ENCODE assay signal across 21 mouse cellular contexts in genomic region chr7:130894931-130895617, GRCm38 (mm10). TPM values are rescaled to one million over a fixed set of nuclear protein-coding genes. Genes with fewer than 3 reads are reported as not detected.
A peak's percentile ranks its signal among the peaks of the same experiment; 100 is the strongest.
DNase-seq lines count a peak whose midpoint lies in the region; ATAC-seq and TF ChIP-seq lines count a peak whose summit lies in the region.
"Had no signal": no experiment of that assay in that cellular context is flagged by ENCODE, and none has a peak within 500 bp of the region (broad histone marks: within the 10 kb centered on the region; RNA-seq: fewer than 3 reads in every experiment).

No protein-coding gene starts in this region.

- dilution Hi-C loops in CH12.LX (cut with MboI; ENCODE audit: extremely low pct_ligation_motif_present, extremely low pct_unique_long_range_greater_than_20kb, low sequenced_read_pairs), result no loop called here

- H3K9me3 ChIP-seq in CH12.LX (replicated peaks; ENCODE audit: low read length), result no peaks in the 10 kb centered on the region
- H3K9me3 ChIP-seq in forebrain, embryonic 12.5 days, result no peaks in the 10 kb centered on the region
- H3K9me3 ChIP-seq: forebrain, embryonic 13.5 days; midbrain, embryonic 10.5 days; neural tube, embryonic 13.5 days had no signal

- peaks cover 0 to 26% of the 10 kb centered on the region in 2 experiments; a peak in 2 of 4 replicates for H3K4me1 ChIP-seq in CH12.LX (ENCODE audit: control insufficient read depth in 1 of 2, insufficient read depth in 2 of 2)
- no peaks in the 10 kb centered on the region for H3K4me1 ChIP-seq in forebrain, embryonic 12.5 days
- H3K4me1 ChIP-seq: forebrain, embryonic 13.5 days; neural tube, embryonic 13.5 days had no signal

- 48% methylated on average over 9 of the region's 9 CpGs for WGBS in forebrain, embryonic 12.5 days

- ATAC-seq in cerebellum, adult (ENCODE audit: insufficient number of reproducible peaks, low FRiP score, low TSS enrichment), result no peak
- ATAC-seq in forebrain, embryonic 12.5 days (ENCODE audit: low FRiP score), result no peak
- ATAC-seq: activated CD4-positive, CD25-positive, alpha-beta regulatory T cell, adult 4 months; forebrain, embryonic 13.5 days; intestine, postnatal 0 days; Patski had no signal

- no peak overlapping the region for H3K4me3 ChIP-seq in CH12.LX (replicated peaks in 1 of 3; ENCODE audit: low read depth in 2 of 3, low read length in 2 of 3, poor library complexity in 1 of 3)
- H3K4me3 ChIP-seq in forebrain, embryonic 12.5 days (replicated peaks), result no peak overlapping the region
- H3K4me3 ChIP-seq: forebrain, embryonic 13.5 days; midbrain, embryonic 10.5 days; neural tube, embryonic 13.5 days had no signal

- H3K27ac ChIP-seq in CH12.LX (ENCODE audit: insufficient read depth, low read depth), result no peak overlapping the region
- H3K27ac ChIP-seq in forebrain, embryonic 12.5 days, result no peak overlapping the region
- H3K27ac ChIP-seq: forebrain, embryonic 13.5 days; hindbrain, embryonic 14.5 days; midbrain, embryonic 10.5 days; neural tube, embryonic 13.5 days had no signal

- peaks cover 2% of the 10 kb centered on the region for H3K27me3 ChIP-seq in CH12.LX (replicated peaks)
- H3K27me3 ChIP-seq in forebrain, embryonic 12.5 days, result peaks cover 3% of the 10 kb centered on the region; the same call in 1 of the 2 replicates
- H3K27me3 ChIP-seq: forebrain, embryonic 13.5 days; neural tube, embryonic 13.5 days; Patski had no signal

- no peak for TF ChIP-seq RAD21 in CH12.LX (IDR thresholded peaks at IDR 0.05; ENCODE audit: low read depth, low read length)

- no peak for TF ChIP-seq POLR2A in CH12.LX (IDR thresholded peaks at IDR 0.05; ENCODE audit: low read depth, low read length)

- H3K79me2 ChIP-seq in CH12.LX (replicated peaks; ENCODE audit: control insufficient read depth, extremely low read depth, insufficient read depth, poor library complexity, severe bottlenecking), result no peaks in the 10 kb centered on the region

- intact Hi-C loops in gastrocnemius, postnatal 36 days (cut with DNase I), result no loop called here

- H3K36me3 ChIP-seq in CH12.LX (replicated peaks in 1 of 2; ENCODE audit: control insufficient read depth in 1 of 2, insufficient read depth in 1 of 2, low read length in 1 of 2), result no peaks in the 10 kb centered on the region
- peaks cover 5% of the 10 kb centered on the region; the same call in 1 of the 2 replicates for H3K36me3 ChIP-seq in forebrain, embryonic 12.5 days (replicated peaks)

- TF ChIP-seq EP300 in CH12.LX (IDR thresholded peaks at IDR 0.05; ENCODE audit: low read length), result 0 out of 2 replicates have a peak, but pooled peaks have one; percentile 14

- in situ Hi-C loops in CH12.LX (cut with MboI; ENCODE audit: low pct_ligation_motif_present, low pct_unique_long_range_greater_than_20kb, low sequenced_read_pairs), result no loop called here

- no peak overlapping the region for H3K4me2 ChIP-seq in CH12.LX (ENCODE audit: insufficient read depth, low read depth, poor library complexity, severe bottlenecking)
- H3K4me2 ChIP-seq in forebrain, embryonic 12.5 days, result no peak overlapping the region
- H3K4me2 ChIP-seq: forebrain, embryonic 13.5 days; hindbrain, embryonic 14.5 days; neural tube, embryonic 13.5 days had no signal

- H3K9ac ChIP-seq in CH12.LX (ENCODE audit: insufficient read depth, low read depth), result no peak overlapping the region
- no peak overlapping the region for H3K9ac ChIP-seq in forebrain, embryonic 12.5 days
- H3K9ac ChIP-seq: forebrain, embryonic 13.5 days; hindbrain, embryonic 14.5 days; neural tube, embryonic 13.5 days had no signal

- DNase-seq in cerebellum, adult 18-20 months, result peak; percentile 52 to 56
- DNase-seq in CH12.LX (ENCODE audit: extremely low read depth), result peak; percentile 8
- DNase-seq in cerebellum, postnatal 14 days, result peak; percentile 45 to 60
- peak; percentile 43 for DNase-seq in kidney, postnatal 10 days
- no peak for DNase-seq in gastrocnemius, postnatal 36 days
- DNase-seq in thymus, postnatal 10 days (ENCODE audit: low spot score in 2 of 2), result no peak
- DNase-seq: adrenal gland, postnatal 25 days; embryo, embryonic 11 days; gastrocnemius, postnatal 25 days; left cerebral cortex, postnatal 4 days; lung, adult 2 months; lung, postnatal 36 days had no signal

- no peak for TF ChIP-seq CTCF in CH12.LX (conservative IDR thresholded peaks at IDR 0.05 in 1 of 2, IDR thresholded peaks at IDR 0.05 in 1 of 2; ENCODE audit: low read depth in 2 of 2, low read length in 2 of 2)

TF ChIP-seq in CH12.LX, 34 proteins besides CTCF, POLR2A, EP300 and RAD21:
- TF ChIP-seq BHLHE40 (IDR thresholded peaks at IDR 0.05; ENCODE audit: low read depth, low read length) (no peak), UBTF (IDR thresholded peaks at IDR 0.05; ENCODE audit: low read depth, low read length) (no peak), MAX (IDR thresholded peaks at IDR 0.05; ENCODE audit: low read length) (no peak), SMC3 (IDR thresholded peaks at IDR 0.05; ENCODE audit: low read depth, low read length) (no peak), ZMIZ1 (IDR thresholded peaks at IDR 0.05; ENCODE audit: low read depth, low read length) (no peak), MAFK (IDR thresholded peaks at IDR 0.05; ENCODE audit: insufficient replicate concordance, low read length) (no peak), JUND (conservative IDR thresholded peaks at IDR 0.05; ENCODE audit: low read depth, low read length) (no peak), SIN3A (IDR thresholded peaks at IDR 0.05; ENCODE audit: low read length) (no peak), CHD1 (IDR thresholded peaks at IDR 0.05; ENCODE audit: low read depth, low read length) (no peak), USF2 (conservative IDR thresholded peaks at IDR 0.05; ENCODE audit: low read depth, low read length) (no peak), KAT2A (IDR thresholded peaks at IDR 0.05; ENCODE audit: insufficient replicate concordance, low read length) (no peak), E2F4 (IDR thresholded peaks at IDR 0.05; ENCODE audit: insufficient replicate concordance, low read depth, low read length) (no peak), JUN (IDR thresholded peaks at IDR 0.05; ENCODE audit: insufficient read depth, low read depth, low read length) (no peak)

RNA-seq across cellular contexts. Expression of gene Plekha1, which starts 29.5 kb away (rescaled TPM):
- 4.0 and 8.3 TPM in 2 replicates for total RNA-seq in CH12.LX (2012; rRNA removed)
- 0.23 and 0.26 TPM in 2 replicates for total RNA-seq in CH12.LX (2014; rRNA removed)
- 0.25 and 0.36 TPM in 2 replicates for polyA plus RNA-seq in CH12.LX (2012; ENCODE audit: insufficient read length, low read depth)
- polyA plus RNA-seq in forebrain, embryonic 12.5 days (2016; fragmentation: Nextera tagmentation; extraction: Ambion mirVana), result 32.1 and 34.9 TPM in 2 replicates
- 10 to 100 TPM; 17.9 to 20.8 TPM for total RNA-seq in gastrocnemius, postnatal 36 days (2021)

RNA-seq across cellular contexts. Expression of gene Htra1, which starts 40.8 kb away (rescaled TPM):
- total RNA-seq in CH12.LX (2012; rRNA removed) (not detected in 2 replicates), CH12.LX (2014; rRNA removed) (not detected in 2 replicates)
- polyA plus RNA-seq in CH12.LX (2012; ENCODE audit: insufficient read length, low read depth), result not detected in 2 replicates
- polyA plus RNA-seq in forebrain, embryonic 12.5 days (2016; fragmentation: Nextera tagmentation; extraction: Ambion mirVana), result 3.1 and 5.9 TPM in 2 replicates
- total RNA-seq in gastrocnemius, postnatal 36 days (2021), result 10 to 100 TPM; 27.6 to 37.8 TPM

Comparison
In these comparisons a context has a peak if more than half of its experiments do, and no peak if none do; other contexts are left out.
1. DNase-seq: peak in cerebellum, adult 18-20 months (2 of 2), CH12.LX (single experiment), cerebellum, postnatal 14 days (2 of 2) and kidney, postnatal 10 days (single experiment); none in gastrocnemius, postnatal 36 days (0 of 2) and thymus, postnatal 10 days (0 of 2).
2. RNA of gene Htra1, which starts 40.8 kb away (total RNA-seq): 27.6 to 37.8 TPM in gastrocnemius, postnatal 36 days; not detected in CH12.LX; every median in the first group is over 10 times any median in the second.